15 mouse cellular contexts compared by ENCODE assay signal in the genomic region with DNA sequence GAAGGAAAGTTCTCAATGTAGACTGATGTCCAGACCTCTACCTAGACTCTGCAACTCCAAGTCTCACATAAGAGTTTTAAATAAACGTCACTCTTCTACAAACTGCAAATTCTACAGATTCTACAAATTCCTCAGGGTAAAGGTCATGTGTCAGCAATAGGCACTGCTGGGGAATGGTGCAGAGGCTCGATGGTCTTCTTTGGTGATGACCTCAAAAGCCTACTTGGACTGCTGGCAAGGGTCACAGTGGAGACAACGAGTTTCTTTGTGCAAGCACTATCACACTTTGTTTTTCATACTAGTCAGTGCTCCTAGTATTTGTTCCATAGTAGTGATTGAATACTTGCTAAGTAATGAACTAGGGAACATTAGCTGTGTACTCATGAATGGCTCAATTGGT.
"Had no signal": no experiment of that assay in that cellular context is flagged by ENCODE, and none has a peak within 500 bp of the region (broad histone marks: within the 10 kb centered on the region; RNA-seq: fewer than 3 reads in every experiment).

No protein-coding gene starts in this region.

- DNase-seq: heart, postnatal 14 days; heart, postnatal 36 days; heart, postnatal 4 days; kidney, adult 11 months; kidney, adult 18-20 months; kidney, adult 2 months; kidney, adult 8-10 months; kidney, adult 9 months; kidney, postnatal 10 days; kidney, postnatal 14 days; kidney, postnatal 25 days; kidney, postnatal 36 days; kidney, postnatal 4 days; layer of hippocampus, adult 9-11 months; layer of hippocampus, postnatal 36 days had no signal
